ENCODE assay signal across 25 mouse cellular contexts in genomic region chr6:51956048-51956792, GRCm38 (mm10). TPM values are rescaled to one million over a fixed set of nuclear protein-coding genes. Genes with fewer than 3 reads are reported as not detected.
A peak's percentile ranks its signal among the peaks of the same experiment; 100 is the strongest.
DNase-seq lines count a peak whose midpoint lies in the region; ATAC-seq and TF ChIP-seq lines count a peak whose summit lies in the region.
"Had no signal": no experiment of that assay in that cellular context is flagged by ENCODE, and none has a peak within 500 bp of the region (broad histone marks: within the 10 kb centered on the region; RNA-seq: fewer than 3 reads in every experiment).

No protein-coding gene starts in this region.

- no peak overlapping the region for H3K4me3 ChIP-seq in lung, embryonic 14.5 days (ENCODE audit: low read depth, low read length)
- H3K4me3 ChIP-seq: forebrain, embryonic 13.5 days; heart, embryonic 10.5 days; heart, embryonic 15.5 days; hindbrain, embryonic 13.5 days; midbrain, embryonic 10.5 days; myocyte; neural tube, embryonic 12.5 days had no signal

- peaks cover 8% of the 10 kb centered on the region; the same call in 1 of the 2 replicates for H3K4me1 ChIP-seq in lung, embryonic 14.5 days (ENCODE audit: insufficient read depth)
- H3K4me1 ChIP-seq: forebrain, embryonic 13.5 days; midbrain, embryonic 10.5 days had no signal

- H3K27me3 ChIP-seq in lung, embryonic 14.5 days (ENCODE audit: insufficient read depth, low read length), result no peaks in the 10 kb centered on the region
- H3K27me3 ChIP-seq: forebrain, embryonic 13.5 days; heart, embryonic 15.5 days; hindbrain, embryonic 13.5 days; neural tube, embryonic 12.5 days had no signal

- no peaks in the 10 kb centered on the region for H3K9me3 ChIP-seq in lung, embryonic 14.5 days (ENCODE audit: low read depth, low read length)
- H3K9me3 ChIP-seq: forebrain, embryonic 13.5 days; heart, embryonic 10.5 days; heart, embryonic 15.5 days; hindbrain, embryonic 13.5 days; midbrain, embryonic 10.5 days; neural tube, embryonic 12.5 days had no signal

- H3K27ac ChIP-seq in lung, embryonic 14.5 days (ENCODE audit: low read depth), result peak overlapping the region; percentile 21
- H3K27ac ChIP-seq: forebrain, embryonic 13.5 days; heart, embryonic 10.5 days; heart, embryonic 15.5 days; hindbrain, embryonic 13.5 days; midbrain, embryonic 10.5 days; neural tube, embryonic 12.5 days had no signal

- TF ChIP-seq CTCF in lung, embryonic 14.5 days (IDR thresholded peaks at IDR 0.05; ENCODE audit: low read depth), result no peak

- no peak overlapping the region for H3K9ac ChIP-seq in lung, embryonic 14.5 days
- H3K9ac ChIP-seq: forebrain, embryonic 13.5 days; heart, embryonic 15.5 days; hindbrain, embryonic 13.5 days; neural tube, embryonic 12.5 days had no signal

- peak; percentile 20 for DNase-seq in adrenal gland, postnatal 10 days
- no peak for DNase-seq in adrenal gland, postnatal 4 days (ENCODE audit: low spot score in 2 of 2)
- peak; percentile 62 for DNase-seq in lung, embryonic 14.5 days
- DNase-seq in lung, postnatal 14 days, result no peak
- peak; percentile 24 for DNase-seq in urinary bladder, postnatal 14 days (ENCODE audit: low spot score)
- no peak for DNase-seq in urinary bladder, postnatal 10 days (ENCODE audit: low spot score)
- no peak for DNase-seq in spleen, postnatal 36 days (ENCODE audit: low spot score in 2 of 2)
- DNase-seq: adrenal gland, adult 2 months; cerebellum, adult 8-10 months; cerebellum, postnatal 25 days; gastrocnemius, postnatal 10 days; heart, postnatal 4 days; kidney, adult 9 months; kidney, postnatal 25 days; right cerebral cortex, postnatal 4 days had no signal

- ATAC-seq in lung, embryonic 14.5 days (ENCODE audit: insufficient read depth), result peak; percentile 74
- no peak for ATAC-seq in activated CD4-positive, CD25-positive, alpha-beta regulatory T cell, adult 4 months
- ATAC-seq: forebrain, embryonic 13.5 days; intestine, postnatal 0 days had no signal

- no peak overlapping the region for H3K4me2 ChIP-seq in lung, embryonic 14.5 days
- H3K4me2 ChIP-seq: forebrain, embryonic 13.5 days; heart, embryonic 15.5 days; hindbrain, embryonic 13.5 days; liver, embryonic 11.5 days; neural tube, embryonic 12.5 days had no signal

- no peaks in the 10 kb centered on the region for H3K36me3 ChIP-seq in lung, embryonic 14.5 days (ENCODE audit: insufficient read depth)
- H3K36me3 ChIP-seq: heart, embryonic 10.5 days; heart, embryonic 15.5 days; hindbrain, embryonic 13.5 days; midbrain, embryonic 10.5 days; neural tube, embryonic 12.5 days had no signal

- WGBS in lung, embryonic 14.5 days, result 29% methylated on average over 4 of the region's 4 CpGs

RNA-seq across cellular contexts. Expression of gene Skap2, which starts 56.1 kb away (rescaled TPM):
- total RNA-seq in adrenal gland, postnatal 10 days (2021), result 10 to 100 TPM; 40.5 to 46.5 TPM
- 10 to 100 TPM; 42.5 to 46.4 TPM for total RNA-seq in adrenal gland, postnatal 4 days (2021)
- 61.2 and 67.4 TPM in 2 replicates for polyA plus RNA-seq in lung, embryonic 14.5 days (2014; fragmentation: Nextera tagmentation; extraction: Ambion mirVana)
- polyA plus RNA-seq in activated CD4-positive, CD25-positive, alpha-beta regulatory T cell, adult 4 months (2017; shearing (Covaris generic)), result 10 to 100 TPM; 15.6 to 20.1 TPM

Comparison
In these comparisons a context has a peak if more than half of its experiments do, and no peak if none do; other contexts are left out.
1. DNase-seq: peak in adrenal gland, postnatal 10 days (single experiment), lung, embryonic 14.5 days (single experiment) and urinary bladder, postnatal 14 days (single experiment); none in adrenal gland, postnatal 4 days (0 of 2), lung, postnatal 14 days (single experiment), urinary bladder, postnatal 10 days (single experiment) and spleen, postnatal 36 days (0 of 2).